Mouse (Mus musculus) left cerebral cortex, postnatal 14 days (tissue): ENCODE measurements around the gene Setd1b. TPM values are rescaled to one million over a fixed set of nuclear protein-coding genes. Genes with fewer than 3 reads are reported as not detected.

Experiments
- DNase-seq, 2 experiments: peaks; one replicate each; pipeline ENCODE4 v3.0.0; 2021 to 2022; ENCODE audit warnings: low spot score in 2 of 2, mixed read lengths in 1 of 2
- intact Hi-C: fragments of 180-260 bp; cut with DNase I; formaldehyde crosslinking; loops from one replicate; pipeline ENCODE4 v1.15.1; 2025
- total RNA-seq, 2 experiments: library from RNA; stranded (reverse); gene quantifications; 2 replicates each; pipeline ENCODE4 v1.2.3; 2021

Gene Setd1b
- total RNA-seq, 2 experiments from 2014 or later = 31.3 to 31.4 TPM

DNA sequence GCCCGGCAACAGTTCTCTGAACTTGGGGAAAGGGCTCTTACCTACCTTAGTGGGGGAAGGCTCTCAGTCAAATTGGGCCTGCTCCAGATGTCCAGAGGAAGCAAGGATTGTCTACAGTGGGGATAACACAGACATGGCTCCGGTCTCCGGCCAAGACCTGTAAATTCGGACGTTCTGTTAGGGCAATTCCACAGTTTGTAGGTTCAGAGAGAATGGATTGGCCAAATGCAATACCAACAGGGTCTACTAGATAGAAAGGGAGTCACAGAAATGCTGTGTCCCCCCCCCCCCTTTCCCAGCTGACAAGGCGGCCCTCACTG is 4.1 kb upstream of the Setd1b start:
- intact Hi-C loops = no loop called here
- no peak for DNase-seq

- DNase-seq = no peak
- intact Hi-C loops = no loop called here
These were observed 3.6 kb upstream of the Setd1b start for GRCm38 (mm10) chr5:123138230-123138911.

DNA sequence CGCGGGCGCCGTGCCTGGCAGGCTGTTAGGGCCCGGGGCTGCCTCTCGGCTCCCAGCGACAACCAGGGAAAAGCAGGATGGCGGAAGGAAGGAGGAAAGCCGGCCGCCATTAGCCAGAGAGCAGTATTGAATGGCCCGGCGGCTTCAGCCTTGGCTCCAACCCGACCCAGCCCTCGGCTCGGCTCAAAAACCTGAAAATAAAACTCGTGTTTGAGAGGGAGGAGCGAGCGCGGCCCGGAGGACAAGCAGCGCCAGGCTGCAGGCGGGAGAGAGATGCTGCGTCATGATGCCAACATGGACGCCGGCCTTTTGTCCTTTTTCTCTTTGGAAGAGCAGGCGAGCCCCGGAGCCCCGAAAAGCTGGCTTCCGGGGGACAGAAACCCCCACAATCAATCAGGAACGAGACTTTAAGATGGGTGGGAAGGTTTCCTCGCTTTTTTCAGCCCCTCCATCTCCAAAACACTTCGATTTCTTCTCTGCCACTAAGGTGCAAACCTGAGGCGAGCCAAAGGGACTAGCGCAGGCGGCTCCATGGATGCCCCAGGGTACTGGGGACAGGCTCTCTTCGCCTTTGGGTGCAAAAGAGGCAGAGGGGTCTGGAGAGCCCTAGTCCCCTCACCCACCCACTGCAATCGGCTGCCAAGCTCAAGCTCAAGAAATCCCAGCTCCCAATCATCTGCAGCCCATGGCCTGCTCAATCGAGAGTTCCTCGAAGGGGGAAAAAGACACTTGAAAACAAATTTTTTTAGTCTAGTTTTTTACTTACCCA is 2.9 kb upstream of the Setd1b start:
- intact Hi-C loops = no loop called here
- DNase-seq = peak; percentile 83 to 84

GRCm38 (mm10) chr5:123139722-123140627 is 2.0 kb upstream of the Setd1b start:
- DNase-seq = no peak

DNA sequence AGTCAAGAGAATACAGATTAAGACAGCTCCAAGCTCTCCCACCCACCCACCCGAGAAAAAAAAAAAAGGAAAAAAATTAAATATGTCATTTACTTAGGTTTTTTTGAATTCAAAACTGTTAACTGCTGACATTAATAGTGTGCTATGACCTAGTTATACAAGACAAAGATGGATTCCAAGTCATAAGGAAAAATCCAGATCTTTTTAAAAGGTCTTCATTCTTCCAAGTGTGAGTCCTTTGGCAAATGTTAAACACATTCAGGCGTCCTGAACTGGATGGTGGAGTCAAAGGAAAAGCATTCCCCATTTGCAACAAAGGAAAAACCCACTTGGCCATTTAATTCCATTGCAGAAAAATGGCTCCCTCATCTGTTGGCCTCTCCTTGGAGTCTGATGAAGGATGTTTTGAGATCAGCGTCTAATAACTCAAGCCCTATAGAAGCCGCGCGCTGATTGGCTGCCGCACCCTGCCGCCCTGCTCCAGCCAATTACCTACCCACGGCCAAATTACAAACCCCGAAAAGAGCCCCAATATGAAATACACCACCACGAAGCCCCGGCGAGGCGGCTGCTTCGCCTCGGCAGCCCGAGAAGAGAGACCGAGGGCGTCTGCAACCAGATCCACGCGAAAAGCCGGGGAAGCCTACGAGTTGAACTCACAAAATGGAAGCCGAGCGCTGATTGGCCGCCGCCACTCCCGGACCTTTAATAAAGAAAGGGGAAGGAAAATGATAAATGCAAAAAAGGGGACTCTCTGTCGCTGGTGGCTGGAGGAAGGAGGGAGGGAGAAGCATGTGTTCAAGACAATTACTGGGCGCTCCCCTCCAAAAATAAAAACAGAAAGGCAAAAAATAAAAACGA is 1.1 kb upstream of the Setd1b start:
- DNase-seq = peak; percentile 94 to 95
- intact Hi-C loops = no loop called here

More at GRCm38 (mm10) chr5:123139722-123140627, 2.0 kb upstream of the Setd1b start:
- intact Hi-C loops = no loop called here

DNA sequence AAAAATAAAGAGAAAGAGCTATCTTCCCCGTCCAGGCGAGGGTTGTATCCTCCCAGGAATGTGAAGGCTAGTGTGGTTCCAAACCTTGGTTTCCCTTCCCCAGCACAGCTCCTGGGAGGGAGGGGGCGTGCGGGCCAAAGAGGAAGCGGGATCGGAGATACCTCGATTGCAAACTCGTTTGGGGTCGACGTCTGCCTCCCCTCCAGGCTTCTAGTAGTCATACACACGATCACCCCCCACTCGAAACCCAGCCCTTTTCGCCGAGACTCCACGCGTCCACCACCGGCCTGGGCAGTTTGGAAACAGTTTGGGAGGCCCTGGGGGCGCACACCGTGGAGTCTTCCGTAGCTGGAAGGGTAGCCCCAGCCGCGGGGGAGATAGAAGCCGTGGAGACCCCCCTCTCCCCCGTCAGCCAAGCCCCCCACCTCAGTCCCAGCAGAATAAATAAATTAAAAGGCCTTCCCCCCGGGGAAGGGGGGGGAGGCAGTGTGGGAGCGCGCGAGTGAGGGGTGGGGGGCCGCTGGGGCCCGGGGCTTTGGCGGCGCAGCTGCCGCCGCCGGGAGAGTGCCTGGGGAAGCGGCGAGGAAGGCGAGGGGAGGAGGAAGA is 335 bp upstream of the Setd1b start:
- intact Hi-C loops = no loop called here
- no peak for DNase-seq

DNA sequence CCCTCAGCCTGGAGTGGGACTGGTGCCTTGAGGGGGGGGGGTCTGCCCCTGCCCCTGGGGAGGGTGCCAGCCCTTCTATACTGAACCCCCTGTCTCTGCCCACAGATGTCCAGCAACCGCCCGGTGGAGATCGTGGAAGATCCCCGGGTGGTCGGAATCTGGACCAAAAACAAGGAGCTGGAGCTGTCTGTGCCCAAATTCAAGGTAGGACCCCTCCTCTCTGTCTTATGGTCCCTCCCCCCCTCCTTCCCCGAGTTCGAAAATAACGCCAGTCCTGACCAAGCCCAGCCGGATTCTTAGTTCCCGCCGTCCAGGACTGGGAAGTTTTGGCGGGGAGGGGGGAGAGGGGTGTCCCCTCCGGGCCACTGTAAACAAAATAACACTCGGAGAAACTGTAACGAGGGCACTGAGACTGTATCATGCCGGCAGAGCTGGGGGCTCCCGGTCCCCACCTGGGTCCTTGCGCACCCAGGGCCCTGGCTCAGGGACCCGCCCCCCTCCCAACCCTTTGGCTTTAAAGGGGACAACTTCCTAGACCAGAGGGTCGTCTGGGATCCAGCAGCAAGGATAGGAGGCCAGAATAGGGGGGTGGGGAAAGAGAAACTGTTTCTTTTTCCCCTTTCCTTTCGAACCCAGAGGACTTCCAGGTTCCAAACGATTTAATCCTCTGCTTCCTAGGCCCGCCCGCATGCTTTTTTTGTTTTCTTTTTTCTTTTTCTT is 1.4 kb downstream of the Setd1b start:
- intact Hi-C loops = no loop called here
- no peak for DNase-seq

DNA sequence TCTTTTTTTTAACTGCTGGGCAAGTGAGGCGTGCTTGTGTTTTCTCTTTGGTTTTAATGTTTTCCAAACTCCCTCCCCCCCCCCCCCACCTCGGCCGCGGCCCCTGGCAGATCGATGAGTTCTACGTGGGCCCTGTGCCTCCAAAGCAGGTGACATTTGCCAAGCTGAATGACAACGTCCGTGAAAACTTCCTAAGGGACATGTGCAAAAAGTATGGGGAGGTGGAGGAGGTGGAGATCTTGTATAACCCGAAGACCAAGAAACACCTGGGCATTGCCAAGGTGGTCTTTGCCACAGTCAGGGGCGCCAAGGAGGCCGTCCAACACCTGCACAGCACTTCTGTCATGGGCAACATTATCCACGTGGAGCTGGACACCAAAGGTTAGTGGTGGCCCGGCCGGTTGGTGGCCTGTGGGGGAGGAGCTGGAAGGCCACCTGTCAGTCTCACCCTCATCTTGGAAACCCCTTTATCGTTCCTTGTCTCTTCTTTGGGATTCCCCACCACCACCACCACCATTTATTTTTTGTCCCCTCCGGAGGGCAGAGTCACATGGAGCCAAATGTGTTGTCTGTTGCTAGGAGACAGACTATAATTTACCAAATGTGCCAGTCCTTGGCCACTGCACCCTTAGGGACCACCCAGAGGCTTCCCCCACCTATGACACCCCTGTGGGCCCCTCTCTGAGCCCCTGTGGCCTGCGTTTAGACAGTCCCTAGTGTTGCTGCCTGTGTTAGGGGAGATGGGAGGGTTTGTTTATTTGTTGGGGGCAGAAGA is 2.2 kb downstream of the Setd1b start:
- intact Hi-C loops = no loop called here
- DNase-seq = no peak

GRCm38 (mm10) chr5:123144746-123145590 is 3.0 kb downstream of the Setd1b start:
- no peak for DNase-seq
- intact Hi-C loops = no loop called here

GRCm38 (mm10) chr5:123146357-123146756 is 4.4 kb downstream of the Setd1b start:
- intact Hi-C loops = no loop called here
- DNase-seq = no peak

DNA sequence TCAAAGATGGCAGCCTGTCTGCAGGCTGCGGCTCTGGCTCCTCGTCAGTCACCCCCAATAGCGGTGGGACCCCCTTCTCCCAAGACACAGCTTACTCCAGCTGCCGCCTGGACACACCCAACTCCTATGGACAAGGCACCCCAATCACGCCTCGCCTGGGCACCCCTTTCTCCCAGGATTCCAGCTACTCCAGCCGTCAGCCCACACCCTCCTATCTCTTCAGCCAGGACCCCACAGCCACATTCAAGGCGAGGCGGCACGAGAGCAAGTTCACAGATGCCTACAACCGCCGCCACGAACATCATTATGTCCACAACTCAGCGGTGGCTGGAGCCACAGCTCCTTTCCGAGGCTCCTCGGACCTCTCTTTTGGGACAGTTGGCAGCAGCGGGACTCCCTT is 5.6 kb downstream of the Setd1b start:
- DNase-seq = no peak
- intact Hi-C loops = no loop called here

GRCm38 (mm10) chr5:123148073-123148722 is 6.2 kb downstream of the Setd1b start:
- intact Hi-C loops = no loop called here
- no peak for DNase-seq

DNA sequence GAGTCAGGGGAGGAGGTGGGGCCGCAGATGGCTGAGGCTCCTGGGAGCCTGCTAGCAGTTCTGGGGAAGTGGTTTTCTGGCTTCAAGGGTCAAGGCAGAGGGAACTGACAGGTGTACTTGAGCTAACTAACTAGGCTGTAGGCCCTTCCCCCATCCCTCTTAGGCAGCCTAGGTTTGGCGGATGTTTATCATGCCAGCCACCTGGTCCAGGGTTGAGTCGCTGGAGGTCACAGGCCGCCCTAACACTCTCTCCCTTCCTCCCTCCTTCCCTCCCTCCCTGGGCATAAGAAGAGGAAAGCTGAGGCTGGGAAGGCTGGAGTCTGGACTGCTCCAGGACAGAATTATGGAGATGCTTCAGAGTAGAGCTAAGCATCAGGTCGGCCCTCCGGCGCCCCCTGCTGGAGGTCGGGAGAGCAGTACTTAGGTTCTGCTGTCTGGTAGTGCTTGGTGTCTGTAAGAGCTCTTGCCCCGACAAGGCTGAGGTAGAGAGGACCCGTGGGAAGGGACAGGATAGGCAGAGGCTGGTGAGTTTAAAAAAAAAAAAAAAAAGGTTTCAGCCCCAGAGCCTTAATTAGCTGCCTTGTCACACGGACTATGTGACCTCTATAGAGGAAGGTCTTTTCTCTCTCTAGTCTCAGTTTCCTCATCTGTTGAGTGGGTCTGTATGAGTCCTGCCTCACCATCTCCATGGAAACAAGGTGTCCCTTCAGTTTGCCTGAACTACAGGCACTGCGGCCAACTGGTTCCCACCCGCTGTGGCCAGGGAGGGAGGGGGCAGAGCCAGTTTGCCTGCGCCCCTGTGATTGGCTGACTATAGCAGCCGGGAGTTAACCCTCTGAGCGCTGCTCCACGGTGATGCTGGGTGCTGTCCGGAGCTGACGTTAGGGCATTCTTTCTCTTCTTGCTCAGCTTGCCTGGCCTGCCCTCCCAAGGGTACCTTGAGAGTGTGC is 7.7 kb downstream of the Setd1b start:
- intact Hi-C loops = loop anchor here (1.0 kb wide), 1 partner anchor 16 kb away; no protein-coding TSS in a partner anchor

GRCm38 (mm10) chr5:123150641-123151040 is 8.6 kb downstream of the Setd1b start:
- DNase-seq = no peak
- intact Hi-C loops = no loop called here

More for the DNA sequence above, 7.7 kb downstream of the Setd1b start:
- DNase-seq = peak; percentile 94 to 95

DNA sequence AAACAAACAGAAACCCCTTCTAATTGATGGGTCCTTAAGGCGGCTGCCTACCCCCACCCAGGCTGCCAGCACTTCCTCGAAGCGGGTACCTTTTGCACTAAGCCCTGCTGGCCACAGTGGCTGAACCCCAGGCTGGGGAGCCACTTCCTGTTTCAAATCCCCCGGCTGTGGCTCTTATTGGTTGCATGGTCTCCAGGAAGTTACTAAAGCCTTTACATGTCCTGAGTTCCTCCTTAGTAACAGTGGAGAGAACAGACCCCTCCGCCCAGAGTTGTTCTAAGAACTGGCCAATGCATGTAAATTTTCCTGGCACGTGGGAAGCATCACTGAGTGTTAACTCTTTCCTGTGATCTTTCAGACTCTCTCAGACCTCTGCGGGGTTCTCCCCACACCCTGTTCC is 9.1 kb downstream of the Setd1b start:
- peak in 1 of 2 experiments; percentile 58 for DNase-seq
- intact Hi-C loops = no loop called here
